ENCODE assay signal across 8 mouse cellular contexts in genomic region chr9:53772121-53772561, GRCm38 (mm10). TPM values are rescaled to one million over a fixed set of nuclear protein-coding genes. Genes with fewer than 3 reads are reported as not detected.
DNase-seq lines count a peak whose midpoint lies in the region; ATAC-seq and TF ChIP-seq lines count a peak whose summit lies in the region.

No protein-coding gene starts in this region.

- no peaks in the 10 kb centered on the region for H3K36me3 ChIP-seq in forebrain, embryonic 13.5 days (ENCODE audit: poor library complexity, severe bottlenecking)
- no peaks in the 10 kb centered on the region for H3K36me3 ChIP-seq in liver, embryonic 14.5 days (replicated peaks; ENCODE audit: control insufficient read depth, insufficient read depth, low read depth)

- intact Hi-C loops in gastrocnemius, adult 2 months (cut with DNase I): no loop called here
- intact Hi-C loops in gastrocnemius, postnatal 14 days (cut with DNase I; ENCODE audit: low total_unique reads): no loop called here

- DNase-seq in gastrocnemius, adult 2 months: no peak
- no peak for DNase-seq in gastrocnemius, postnatal 14 days
- DNase-seq in Patski (ENCODE audit: low read depth, low spot score): no peak
- peak; percentile 91 for DNase-seq in kidney, adult 18-20 months
- no peak for DNase-seq in liver, embryonic 14.5 days (ENCODE audit: low read depth in 3 of 3, low spot score in 3 of 3)
- DNase-seq in ovary, adult 18-20 months (ENCODE audit: low spot score): peak; percentile 18
- DNase-seq in adipocyte (ENCODE audit: low spot score): no peak

- TF ChIP-seq EP300 in liver, embryonic 14.5 days (IDR thresholded peaks at IDR 0.05; ENCODE audit: low read depth): no peak

- WGBS in forebrain, embryonic 13.5 days: 2% methylated on average over 17 of the region's 17 CpGs
- WGBS in liver, embryonic 14.5 days (ENCODE audit: insufficient replicate concordance): 4% methylated on average over 17 of the region's 17 CpGs

- ATAC-seq in Patski: peak; percentile 19
- peak; percentile 55 for ATAC-seq in forebrain, embryonic 13.5 days
- ATAC-seq in liver, embryonic 14.5 days (ENCODE audit: insufficient read depth): no peak

- peaks cover 3% of the 10 kb centered on the region for H3K27me3 ChIP-seq in Patski
- H3K27me3 ChIP-seq in forebrain, embryonic 13.5 days: peaks cover 34% of the 10 kb centered on the region
- peaks cover 20% of the 10 kb centered on the region for H3K27me3 ChIP-seq in liver, embryonic 14.5 days (ENCODE audit: control insufficient read depth, insufficient read depth, low read length)

- no peaks in the 10 kb centered on the region for H3K9me3 ChIP-seq in forebrain, embryonic 13.5 days (replicated peaks)
- no peaks in the 10 kb centered on the region for H3K9me3 ChIP-seq in liver, embryonic 14.5 days (ENCODE audit: control insufficient read depth, low read length)

- peak overlapping the region; percentile 71 for H3K4me3 ChIP-seq in gastrocnemius, adult 2 months
- peak overlapping the region; percentile 64 for H3K4me3 ChIP-seq in forebrain, embryonic 13.5 days
- peak overlapping the region; percentile 50 to 53; a peak in 3 of 4 replicates for H3K4me3 ChIP-seq in liver, embryonic 14.5 days (ENCODE audit: insufficient read depth in 1 of 2, low read depth in 2 of 2, low read length in 2 of 2)

- POLR2A ChIA-PET in Patski (lab: Charles Lee): no interaction called here

- in situ Hi-C loops in Patski (cut with MboI; ENCODE audit: low pct_unique_long_range_greater_than_20kb): no loop called here

- no peak for TF ChIP-seq CTCF in gastrocnemius, adult 2 months (IDR thresholded peaks at IDR 0.05)
- no peak for TF ChIP-seq CTCF in Patski (IDR thresholded peaks at IDR 0.05)
- TF ChIP-seq CTCF in liver, embryonic 14.5 days (IDR thresholded peaks at IDR 0.05; ENCODE audit: low read depth): no peak

- CTCF ChIA-PET in Patski (lab: Charles Lee): interaction anchor here (1.2 to 1.4 kb wide), 2 partner anchors 10 to 14 kb away, joined by 3 read pairs; no protein-coding TSS in a partner anchor

- H3K27ac ChIP-seq in gastrocnemius, adult 2 months: no peak overlapping the region
- H3K27ac ChIP-seq in forebrain, embryonic 13.5 days: no peak overlapping the region
- no peak overlapping the region for H3K27ac ChIP-seq in liver, embryonic 14.5 days

- peak overlapping the region; percentile 99 for H3K4me2 ChIP-seq in forebrain, embryonic 13.5 days
- peak overlapping the region; percentile 65 for H3K4me2 ChIP-seq in liver, embryonic 14.5 days (ENCODE audit: low read depth)

- peak overlapping the region; percentile 73 for H3K9ac ChIP-seq in forebrain, embryonic 13.5 days
- H3K9ac ChIP-seq in liver, embryonic 14.5 days (replicated peaks): no peak overlapping the region

- H3K4me1 ChIP-seq in forebrain, embryonic 13.5 days: peaks cover 12% of the 10 kb centered on the region
- H3K4me1 ChIP-seq in liver, embryonic 14.5 days (replicated peaks; ENCODE audit: control insufficient read depth in 2 of 2, insufficient read depth in 2 of 2, low read length in 1 of 2): no peaks in the 10 kb centered on the region

RNA-seq across cellular contexts. Expression of gene Slc35f2, which starts 0.8 kb away (rescaled TPM):
- total RNA-seq in gastrocnemius, adult 2 months (2021): not detected
- total RNA-seq in gastrocnemius, postnatal 14 days (2021): not detected
- polyA plus RNA-seq in Patski (2021): 4.5 TPM
- polyA plus RNA-seq in forebrain, embryonic 13.5 days (2015; fragmentation: Nextera tagmentation; extraction: Ambion mirVana): 5.4 and 6.1 TPM in 2 replicates
- 0.15 and 0.26 TPM in 2 replicates for polyA plus RNA-seq in liver, embryonic 14.5 days (2012; rRNA removed)
- 0.14 and 0.24 TPM in 2 replicates for polyA plus RNA-seq in liver, embryonic 14.5 days (2014; fragmentation: Nextera tagmentation; extraction: Ambion mirVana)

Comparison
In these comparisons a context has a peak if more than half of its experiments do, and no peak if none do; other contexts are left out.
1. DNase-seq: peak in kidney, adult 18-20 months (single experiment) and ovary, adult 18-20 months (single experiment); none in gastrocnemius, adult 2 months (single experiment), gastrocnemius, postnatal 14 days (single experiment), Patski (single experiment), liver, embryonic 14.5 days (0 of 3) and adipocyte (single experiment).
2. Peak in every context shown above with its lines, with median percentiles within 50 percentile points of each other: H3K4me3 ChIP-seq.